Mouse (Mus musculus) adrenal gland, adult 18-20 months (tissue): ENCODE data around the gene Zfp629. TPM values are rescaled to one million over a fixed set of nuclear protein-coding genes. Genes with fewer than 3 reads are reported as not detected.

ENCODE experiments used
- DNase-seq, 2 experiments: peaks; one replicate each; pipeline ENCODE4 v3.0.0; 2021 to 2022; ENCODE audit warnings: low spot score in 2 of 2
- total RNA-seq, 2 experiments: library from RNA; stranded (reverse); gene quantifications; 1 replicate in 1 of 2; 2 replicates in 1 of 2; pipeline ENCODE4 v1.2.3; 2021

Gene Zfp629
- total RNA-seq, 2 experiments from 2014 or later: 16.4 to 16.5 TPM

DNA sequence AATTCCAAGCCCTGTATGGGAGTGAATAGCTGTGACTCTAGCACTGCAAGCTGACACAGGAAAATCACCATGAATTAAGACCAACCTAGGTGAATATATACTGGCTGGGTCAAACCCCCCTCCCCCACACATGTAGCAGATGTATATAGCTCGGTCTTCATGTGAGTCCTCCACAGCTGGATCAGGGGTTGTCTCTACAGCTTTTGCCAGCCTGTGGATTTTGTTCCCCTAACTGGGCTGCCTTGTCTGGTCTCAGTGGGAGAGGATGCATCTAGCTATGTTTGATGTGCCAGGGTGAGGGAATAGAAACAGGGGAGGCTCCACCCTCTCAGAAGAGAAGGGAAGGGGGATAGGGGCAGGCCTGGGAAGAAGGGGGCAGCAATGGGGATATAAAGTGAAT lies 739 bp upstream of the Zfp629 start:
- no peak for DNase-seq

DNA sequence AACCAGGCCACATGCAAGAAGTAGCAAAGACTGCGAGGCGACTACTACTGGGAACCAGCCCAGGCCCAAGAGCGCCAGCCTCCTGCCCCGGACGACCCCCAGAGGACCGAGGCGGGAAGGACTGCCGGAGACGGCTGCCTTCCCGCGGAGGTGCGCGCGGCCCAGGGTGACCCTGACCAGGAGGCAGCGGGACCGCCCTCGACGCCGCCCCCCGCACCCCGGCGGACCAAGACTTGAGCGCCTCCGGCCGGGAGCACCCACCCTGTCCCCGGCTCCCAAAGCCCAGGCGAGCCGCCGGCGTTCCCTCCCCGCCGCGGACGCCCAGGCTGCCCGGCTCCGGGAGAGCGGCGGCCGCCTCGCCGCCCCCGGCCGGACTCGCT lies 1.1 kb downstream of the Zfp629 start:
- peak; percentile 68 to 70 for DNase-seq

DNA sequence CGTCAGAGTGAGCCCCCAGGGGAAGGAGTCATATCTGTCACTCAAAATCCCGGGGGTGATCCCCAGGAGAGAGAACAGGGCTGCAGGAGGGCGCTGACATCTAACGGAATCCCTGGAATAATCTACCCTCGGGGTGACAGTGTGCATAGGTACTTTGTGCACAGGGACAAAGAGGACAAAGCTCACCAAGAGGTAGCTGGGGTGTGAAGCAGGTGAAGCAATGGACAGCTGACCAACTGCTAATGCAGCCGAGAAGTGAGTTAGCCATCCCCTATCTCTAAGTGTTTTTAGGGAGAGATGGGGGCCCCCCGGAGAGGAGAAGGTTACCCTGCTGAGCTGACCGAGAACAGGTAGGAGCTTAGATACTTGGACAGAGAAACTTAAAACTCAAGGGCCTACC lies 1.5 kb downstream of the Zfp629 start:
- DNase-seq: no peak

DNA sequence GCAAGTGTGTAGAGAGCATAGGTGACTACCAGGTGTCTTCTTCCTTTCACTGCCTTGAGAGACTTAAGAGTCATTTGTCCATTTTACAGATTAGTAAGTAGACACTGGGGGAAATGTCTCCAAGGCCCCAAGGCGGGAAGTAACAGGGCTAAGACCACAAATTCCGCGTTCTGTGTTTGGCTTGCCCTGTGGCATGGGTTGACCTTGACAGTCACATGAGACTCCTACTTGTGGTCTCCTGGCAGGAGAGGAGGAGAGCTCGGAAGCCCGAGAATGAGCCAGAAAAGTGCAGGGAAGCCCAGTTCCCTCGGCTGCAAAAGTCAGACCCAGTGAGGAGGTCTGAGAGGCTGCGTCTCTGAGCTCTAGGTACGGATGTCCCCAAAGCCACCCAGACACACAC lies 2.1 kb downstream of the Zfp629 start:
- DNase-seq: no peak

- DNase-seq: no peak
Observed at GRCm38 (mm10) chr7:127611561-127611960, 4.0 kb downstream of the Zfp629 start.

DNA sequence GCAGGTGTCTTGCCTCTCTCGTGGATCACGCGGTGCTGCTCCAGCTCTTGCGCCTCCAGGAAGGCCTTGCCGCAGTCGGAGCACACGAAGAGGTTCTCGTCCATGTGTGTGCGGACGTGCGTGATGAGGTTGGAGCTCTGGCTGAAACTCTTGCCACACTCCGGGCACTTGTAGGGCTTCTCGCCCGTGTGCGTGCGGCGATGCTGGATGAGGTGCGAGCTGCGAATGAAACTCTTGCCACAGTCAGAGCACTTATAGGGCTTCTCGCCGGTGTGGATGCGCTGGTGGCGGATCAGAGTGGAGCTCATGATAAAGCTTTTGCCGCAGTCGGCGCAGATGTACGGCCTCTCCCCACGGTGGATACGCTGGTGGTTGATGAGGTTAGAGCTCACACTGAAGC lies 4.6 kb downstream of the Zfp629 start:
- no peak for DNase-seq

DNA sequence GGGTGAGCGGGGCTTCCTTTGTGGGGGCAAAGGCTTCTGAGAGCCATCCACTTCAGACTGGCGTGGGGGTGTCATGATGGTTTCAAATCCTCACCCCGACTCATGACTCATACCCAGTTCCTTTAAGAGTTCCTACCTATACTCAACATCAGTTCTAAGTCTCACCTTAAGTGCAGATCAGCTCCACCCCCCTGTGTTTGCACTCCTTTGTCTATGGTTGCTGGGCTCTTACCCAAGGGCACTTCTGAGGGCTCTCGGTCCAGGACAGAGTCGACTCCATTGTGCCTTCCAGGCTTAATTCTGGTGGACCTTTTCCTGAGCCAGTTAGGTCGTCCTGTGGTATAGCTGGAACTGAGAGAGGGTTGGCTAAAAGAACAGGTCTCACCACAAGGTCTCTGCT lies 8.4 kb downstream of the Zfp629 start:
- no peak for DNase-seq

- DNase-seq: no peak
Observed at GRCm38 (mm10) chr7:127604256-127604655, 11.3 kb downstream of the Zfp629 start.

- no peak for DNase-seq
Observed at GRCm38 (mm10) chr7:127602903-127603302, 12.7 kb downstream of the Zfp629 start.

DNA sequence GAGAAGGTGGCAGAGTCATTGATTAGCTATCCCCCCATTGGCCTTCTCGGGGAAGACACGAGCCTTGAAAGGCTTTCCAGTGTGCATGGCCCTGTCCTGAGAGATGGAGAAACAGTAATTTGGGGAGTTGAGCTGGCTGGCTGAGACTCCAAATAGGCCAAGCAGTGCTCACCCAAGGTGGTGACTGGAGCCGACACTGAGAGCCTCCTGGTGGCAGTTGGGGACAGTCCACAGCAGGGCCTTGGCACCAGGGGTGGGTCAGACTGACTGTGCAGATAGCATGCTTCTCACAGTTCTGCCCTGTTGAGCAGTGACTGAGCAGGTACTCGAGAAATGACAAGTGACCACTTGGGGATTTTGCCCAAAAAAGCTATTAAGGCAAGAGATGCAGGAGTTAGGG lies 13.9 kb downstream of the Zfp629 start:
- DNase-seq: no peak

GRCm38 (mm10) chr7:127600612-127601011 lies 15.0 kb downstream of the Zfp629 start:
- DNase-seq: no peak

- no peak for DNase-seq
Observed at GRCm38 (mm10) chr7:127596747-127597146, 18.9 kb downstream of the Zfp629 start.

- no peak for DNase-seq
Observed at GRCm38 (mm10) chr7:127592575-127592974, 23.0 kb downstream of the Zfp629 start.

GRCm38 (mm10) chr7:127591108-127591507 lies 24.5 kb downstream of the Zfp629 start:
- DNase-seq: no peak

DNA sequence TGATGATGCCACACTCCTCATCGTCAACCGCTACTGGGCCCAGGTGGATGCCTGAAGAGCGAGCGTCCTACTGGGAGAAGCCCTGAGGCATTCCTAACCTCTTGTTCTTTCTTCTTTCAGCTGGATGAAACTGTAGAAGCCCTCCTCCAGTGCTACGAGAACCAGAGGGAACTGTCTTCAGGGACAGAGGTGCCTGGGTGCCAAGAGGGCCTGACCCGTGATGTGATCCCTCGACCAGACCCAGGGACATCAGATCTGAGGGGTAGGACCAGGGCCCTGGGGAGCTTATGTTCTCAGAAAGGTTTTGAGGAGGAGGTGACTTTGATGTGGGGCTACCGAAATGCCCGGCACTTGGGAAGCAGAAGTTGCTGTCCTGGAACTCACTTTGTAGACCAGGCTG lies 26.0 kb downstream of the Zfp629 start:
- DNase-seq: no peak

- DNase-seq: no peak
Observed at GRCm38 (mm10) chr7:127588901-127589300, 26.7 kb downstream of the Zfp629 start.

- DNase-seq: peak; percentile 80 to 82
Observed at GRCm38 (mm10) chr7:127588011-127588871, 27.4 kb downstream of the Zfp629 start, which contains the start of the genes Ccdc189 and Rnf40. TSS of gene Ccdc189 (minus strand) at chr7:127588595. TSS of gene Rnf40 (plus strand) at chr7:127588767.

DNA sequence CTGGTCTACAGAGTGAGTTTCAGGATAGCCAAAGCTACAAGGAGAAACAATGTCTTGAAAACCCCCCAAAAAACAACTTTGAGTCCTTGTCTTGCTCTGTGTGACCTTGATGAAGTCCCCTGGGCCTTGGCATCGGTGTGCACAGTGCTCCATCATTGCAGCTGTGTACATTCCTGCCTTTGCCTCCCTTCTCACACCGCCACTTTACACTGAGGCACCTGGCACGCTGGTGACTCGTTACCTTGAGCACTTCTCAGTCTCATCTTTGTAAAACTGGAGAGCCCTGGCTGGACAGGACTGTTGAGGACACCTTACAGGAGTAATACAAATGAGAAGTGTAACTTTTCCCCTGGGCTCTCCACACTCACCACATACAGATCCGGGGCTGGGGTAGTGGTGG lies 28.4 kb downstream of the Zfp629 start:
- DNase-seq: no peak

- no peak for DNase-seq
Observed at GRCm38 (mm10) chr7:127586149-127586548, 29.4 kb downstream of the Zfp629 start.

- no peak for DNase-seq
Observed at GRCm38 (mm10) chr7:127585031-127585430, 30.6 kb downstream of the Zfp629 start.

DNA sequence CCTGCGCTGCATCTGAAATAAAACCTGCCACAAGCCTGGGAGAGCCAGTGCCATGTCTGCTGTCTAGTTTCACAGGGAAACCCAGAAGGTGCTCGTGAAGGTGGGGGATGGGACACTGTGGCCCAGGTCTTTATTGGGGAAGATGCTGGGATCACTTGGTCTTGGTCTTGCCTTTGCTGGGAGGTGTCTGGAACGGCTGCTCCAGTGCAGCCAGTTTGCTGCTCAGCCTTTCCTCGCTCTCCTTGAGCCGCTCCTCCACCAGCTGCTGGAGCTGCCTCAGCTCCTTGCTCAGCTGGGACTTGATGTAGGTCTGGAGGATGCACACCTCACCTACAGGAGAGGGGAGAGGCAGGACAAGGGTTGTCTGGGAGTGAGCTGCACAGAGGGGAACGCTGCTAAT lies 32.3 kb downstream of the Zfp629 start:
- no peak for DNase-seq

- DNase-seq: no peak
Observed at GRCm38 (mm10) chr7:127574115-127574514, 41.5 kb downstream of the Zfp629 start.

DNA sequence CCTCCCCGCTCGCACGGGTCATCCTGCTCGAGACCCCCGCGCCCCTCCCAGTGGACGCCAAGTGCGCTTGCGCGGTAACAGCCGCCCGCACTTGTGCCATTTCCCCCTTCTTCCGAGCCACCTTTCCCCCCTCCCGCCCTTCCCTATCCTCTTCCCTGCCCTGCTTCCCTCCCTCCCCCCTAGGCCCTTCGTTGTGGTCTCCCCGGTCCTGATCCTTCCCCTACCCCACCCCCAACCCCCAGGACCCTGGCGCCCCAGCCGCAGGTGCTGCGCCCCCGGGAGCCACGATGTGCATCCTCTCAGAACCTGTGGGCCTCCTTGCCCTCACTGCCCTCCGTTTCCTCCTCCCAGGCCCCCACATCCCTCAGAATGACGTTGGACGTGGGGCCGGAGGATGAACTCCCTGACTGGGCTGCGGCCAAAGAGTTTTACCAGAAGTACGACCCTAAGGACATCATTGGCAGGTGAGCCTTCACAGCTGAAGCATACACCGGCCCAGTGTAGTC lies 42.0 kb downstream of the Zfp629 start:
- no peak for DNase-seq
